Mouse (Mus musculus) myocyte (in vitro differentiated cells): ENCODE results near the gene Piwil1. TPM values are rescaled to one million over a fixed set of nuclear protein-coding genes. Genes with fewer than 3 reads are reported as not detected.

Experiments
- H3K27me3 ChIP-seq: one replicate; pipeline ENCODE4 v1.6.1; 2011; ENCODE audit not compliant: control insufficient read depth, insufficient read depth, insufficient read length
- H3K36me3 ChIP-seq: one replicate; pipeline ENCODE4 v1.6.1; 2011; ENCODE audit not compliant: control insufficient read depth, insufficient read depth
- H3K4me2 ChIP-seq: one replicate; pipeline ENCODE4 v1.6.1; 2011; ENCODE audit warnings: low read depth, control low read depth
- H3K4me3 ChIP-seq: one replicate; pipeline ENCODE4 v1.5.1; 2011; ENCODE audit warnings: mild to moderate bottlenecking, control low read depth, moderate library complexity
- H3K79me2 ChIP-seq: one replicate; pipeline ENCODE4 v1.6.1; 2011; ENCODE audit not compliant: control insufficient read depth, insufficient read depth
- H3ac ChIP-seq: one replicate; pipeline ENCODE4 v1.6.1; 2011; ENCODE audit not compliant: control insufficient read depth, insufficient read length
- CEBPB ChIP-seq: IDR thresholded peaks from 2 replicates; pipeline ENCODE4 v1.6.1; 2011; ENCODE audit warnings: mild to moderate bottlenecking, moderate library complexity; ENCODE audit not compliant: poor library complexity, insufficient read depth, severe bottlenecking
- E2F4 ChIP-seq: IDR thresholded peaks from one replicate; pipeline ENCODE4 v1.6.1; 2011; ENCODE audit warnings: mild to moderate bottlenecking, control low read depth, moderate library complexity; ENCODE audit not compliant: insufficient read depth
- MAX ChIP-seq: IDR thresholded peaks from one replicate; pipeline ENCODE4 v1.6.1; 2011; ENCODE audit warnings: low read depth, mild to moderate bottlenecking, control low read depth
- MYOD1 ChIP-seq, 3 experiments: IDR thresholded peaks; one replicate each; pipeline ENCODE4 v1.6.1; 2011; ENCODE audit warnings: control low read depth in 2 of 3, low read depth in 2 of 3, mild to moderate bottlenecking in 2 of 3, moderate library complexity in 1 of 3; ENCODE audit not compliant: insufficient read length in 2 of 3, control insufficient read depth in 1 of 3
- MYOG ChIP-seq, 3 experiments: IDR thresholded peaks; one replicate each; pipeline ENCODE4 v1.6.1; 2011; ENCODE audit warnings: control low read depth in 2 of 3, low read depth in 2 of 3, mild to moderate bottlenecking in 2 of 3; ENCODE audit not compliant: insufficient read length in 2 of 3, control insufficient read depth in 1 of 3, insufficient read depth in 1 of 3
- POLR2A ChIP-seq: IDR thresholded peaks from one replicate; pipeline ENCODE4 v1.6.1; 2011; ENCODE audit warnings: low read depth, mild to moderate bottlenecking, control low read depth, moderate library complexity; ENCODE audit not compliant: insufficient read length
- POLR2AphosphoS2 ChIP-seq: IDR thresholded peaks from one replicate; pipeline ENCODE4 v1.6.1; 2011; ENCODE audit warnings: low read depth, control low read depth; ENCODE audit not compliant: insufficient read length
- REST ChIP-seq: IDR thresholded peaks from one replicate; pipeline ENCODE4 v1.6.1; 2011; ENCODE audit warnings: mild to moderate bottlenecking, control low read depth, moderate library complexity; ENCODE audit not compliant: insufficient read depth, insufficient read length
- SRF ChIP-seq: IDR thresholded peaks from one replicate; pipeline ENCODE4 v1.6.1; 2011; ENCODE audit warnings: low read depth; ENCODE audit not compliant: control insufficient read depth, insufficient read length
- TCF12 ChIP-seq: IDR thresholded peaks from one replicate; pipeline ENCODE4 v1.6.1; 2011; ENCODE audit warnings: mild to moderate bottlenecking, control low read depth; ENCODE audit not compliant: poor library complexity, insufficient read depth, severe bottlenecking
- TCF3 ChIP-seq: IDR thresholded peaks from one replicate; pipeline ENCODE4 v1.6.1; 2011; ENCODE audit warnings: low read depth, control low read depth; ENCODE audit not compliant: insufficient read length
- USF1 ChIP-seq: IDR thresholded peaks from one replicate; pipeline ENCODE4 v1.6.1; 2011; ENCODE audit warnings: low read depth, mild to moderate bottlenecking, control low read depth, moderate library complexity
- polyA plus RNA-seq: library from polyadenylated mRNA; unstranded; fragments of >200 nt; fragmentation: generic; extraction: Trizol; gene quantifications from one replicate; pipeline ENCODE4 v1.2.1, GENCODE M21; 2012; ENCODE audit warnings: missing spikeins

Piwil1 gene
- polyA plus RNA-seq, 1 experiment: not detected

DNA sequence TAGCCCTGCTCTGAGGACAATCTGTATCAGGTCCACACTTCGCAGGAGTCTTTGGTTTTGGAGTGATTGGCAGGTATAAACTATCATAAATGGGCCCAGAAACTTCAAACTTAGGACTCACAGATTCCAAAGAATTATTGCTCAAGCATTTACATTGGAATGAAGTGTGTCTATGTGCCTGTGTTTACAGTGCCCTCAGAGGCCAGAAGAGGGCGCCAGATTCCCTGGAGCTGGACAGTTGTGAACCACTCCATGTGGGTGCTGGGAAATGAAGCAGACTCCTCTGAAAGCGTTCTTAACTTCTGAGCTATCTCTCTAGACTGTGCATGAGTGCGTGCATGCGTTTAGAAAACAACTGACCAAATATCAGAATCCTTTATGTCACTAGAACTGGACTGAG, 20.9 kb upstream of the Piwil1 start:
- Histone ChIP-seq H3K4me2 (no peak overlapping the region), H3ac (no peak overlapping the region), H3K36me3 (no peaks in the 10 kb centered on the region), H3K27me3 (no peaks in the 10 kb centered on the region), H3K79me2 (no peaks in the 10 kb centered on the region), H3K4me3 (no peak overlapping the region)
- TF ChIP-seq REST: no peak
- TF ChIP-seq SRF: no peak
- no peak for TF ChIP-seq E2F4
- no peak for TF ChIP-seq MYOD1 (IDR thresholded peaks at IDR 0.05; ENCODE audit: control insufficient read depth in 1 of 3, insufficient read length in 2 of 3, low read depth in 2 of 3)
- no peak for TF ChIP-seq USF1
- no peak for TF ChIP-seq TCF3
- no peak for TF ChIP-seq POLR2A
- no peak for TF ChIP-seq POLR2AphosphoS2
- TF ChIP-seq MAX: no peak

DNA sequence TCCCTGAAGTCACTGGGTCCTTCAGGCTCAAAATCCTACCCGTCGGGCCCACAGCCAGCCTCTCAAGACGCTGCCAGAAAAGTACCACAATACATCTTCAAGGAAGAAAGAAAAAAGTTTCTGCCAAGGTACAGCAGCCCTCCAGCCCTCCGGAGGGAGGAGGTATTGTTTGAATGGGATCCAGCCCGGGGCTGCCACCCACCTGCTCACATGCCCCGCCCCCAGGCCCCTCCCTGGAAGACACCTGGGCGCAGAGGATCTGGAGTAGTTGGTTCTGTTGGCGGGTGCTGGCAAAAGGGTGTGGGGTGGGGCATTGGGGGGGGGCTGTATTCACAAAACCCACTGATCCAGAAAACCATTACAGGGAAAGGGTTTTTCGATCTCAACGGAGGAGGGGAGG, 18.1 kb upstream of the Piwil1 start:
- H3K36me3 ChIP-seq: no peaks in the 10 kb centered on the region
- no peak overlapping the region for H3K4me2 ChIP-seq
- no peaks in the 10 kb centered on the region for H3K27me3 ChIP-seq
- H3K79me2 ChIP-seq: no peaks in the 10 kb centered on the region
- H3K4me3 ChIP-seq: no peak overlapping the region
- no peak overlapping the region for H3ac ChIP-seq
- TF ChIP-seq MAX (no peak), MYOD1 (IDR thresholded peaks at IDR 0.05; ENCODE audit: control insufficient read depth in 1 of 3, insufficient read length in 2 of 3, low read depth in 2 of 3) (no peak), E2F4 (no peak), CEBPB (no peak), MYOG (IDR thresholded peaks at IDR 0.05; ENCODE audit: control insufficient read depth in 1 of 3, insufficient read depth in 1 of 3, insufficient read length in 2 of 3, low read depth in 2 of 3) (no peak), POLR2A (no peak), POLR2AphosphoS2 (no peak), TCF12 (no peak), SRF (no peak), REST (no peak), TCF3 (no peak), USF1 (no peak)

DNA sequence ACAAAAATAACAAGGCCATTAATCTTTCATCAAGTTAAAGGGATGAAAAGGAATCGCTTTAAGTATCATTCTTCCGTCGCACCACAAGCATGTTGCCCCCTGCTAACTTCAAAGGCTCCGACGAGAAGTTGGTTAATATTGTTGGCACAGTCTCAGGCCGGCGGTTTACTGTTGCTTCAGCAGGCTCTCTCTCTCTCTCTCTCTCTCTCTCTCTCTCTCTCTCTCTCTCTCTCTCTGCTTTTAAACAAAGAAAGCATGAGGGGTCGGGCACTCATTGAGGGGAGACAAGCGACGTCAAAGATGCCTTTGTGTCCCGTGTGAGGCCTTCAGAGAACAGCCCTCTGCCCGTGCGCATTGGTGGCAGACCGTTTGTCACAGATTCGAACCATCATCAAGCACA, 17.7 kb upstream of the Piwil1 start:
- Histone ChIP-seq H3ac (no peak overlapping the region), H3K4me3 (no peak overlapping the region), H3K27me3 (no peaks in the 10 kb centered on the region), H3K79me2 (no peaks in the 10 kb centered on the region), H3K36me3 (no peaks in the 10 kb centered on the region), H3K4me2 (no peak overlapping the region)
- TF ChIP-seq MYOD1 (IDR thresholded peaks at IDR 0.05; ENCODE audit: control insufficient read depth in 1 of 3, insufficient read length in 2 of 3, low read depth in 2 of 3) (no peak), MYOG (IDR thresholded peaks at IDR 0.05; ENCODE audit: control insufficient read depth in 1 of 3, insufficient read depth in 1 of 3, insufficient read length in 2 of 3, low read depth in 2 of 3) (no peak), POLR2A (no peak), TCF12 (no peak), SRF (no peak), USF1 (no peak), MAX (no peak), TCF3 (no peak), POLR2AphosphoS2 (no peak), E2F4 (no peak), CEBPB (no peak), REST (no peak)

DNA sequence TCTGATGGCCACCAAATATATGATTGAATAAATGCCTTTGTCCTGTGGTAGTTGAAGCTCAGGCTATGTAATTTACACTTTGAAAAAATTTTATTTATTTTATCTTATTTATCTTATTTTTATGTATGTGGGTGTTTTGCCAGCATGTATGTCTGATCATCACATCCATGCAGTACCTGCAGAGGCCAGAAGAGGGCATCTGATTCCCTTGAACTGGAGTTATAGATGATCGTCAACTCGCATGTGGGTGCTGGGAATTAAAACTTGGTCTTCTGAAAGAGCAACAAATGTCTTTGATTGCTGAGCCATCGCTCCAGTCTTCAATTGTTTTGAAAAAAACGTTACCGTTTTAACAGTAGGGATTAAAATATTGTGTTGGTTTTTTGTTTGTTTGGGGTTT, 15.2 kb upstream of the Piwil1 start:
- Histone ChIP-seq H3K79me2 (no peaks in the 10 kb centered on the region), H3K36me3 (no peaks in the 10 kb centered on the region), H3K4me2 (no peak overlapping the region), H3K4me3 (no peak overlapping the region), H3K27me3 (no peaks in the 10 kb centered on the region), H3ac (no peak overlapping the region)
- no peak for TF ChIP-seq MYOD1 (IDR thresholded peaks at IDR 0.05; ENCODE audit: control insufficient read depth in 1 of 3, insufficient read length in 2 of 3, low read depth in 2 of 3)
- TF ChIP-seq POLR2AphosphoS2: no peak
- TF ChIP-seq CEBPB: no peak
- no peak for TF ChIP-seq USF1
- no peak for TF ChIP-seq REST

DNA sequence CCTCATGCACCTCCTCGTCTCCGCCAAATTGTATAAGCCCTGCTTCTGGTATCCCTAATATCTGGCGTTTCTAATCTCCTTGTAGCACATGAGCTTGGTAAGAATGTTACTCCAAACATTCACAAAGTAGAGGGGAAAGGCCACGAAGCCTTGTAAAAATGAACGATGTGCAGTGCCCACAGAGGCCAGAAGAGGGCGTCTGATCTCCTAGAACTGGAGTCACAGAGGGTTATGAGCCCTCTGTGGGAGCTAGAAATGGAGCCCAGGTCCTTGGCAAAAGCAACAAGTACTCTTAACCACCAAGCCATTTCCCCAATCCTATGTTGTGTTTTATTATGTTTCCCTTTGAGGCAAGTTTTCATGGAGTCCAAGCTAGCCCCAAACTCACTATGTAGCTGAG, 8.2 kb upstream of the Piwil1 start:
- no peaks in the 10 kb centered on the region for H3K79me2 ChIP-seq
- no peak overlapping the region for H3ac ChIP-seq
- H3K4me3 ChIP-seq: no peak overlapping the region
- H3K36me3 ChIP-seq: no peaks in the 10 kb centered on the region
- TF ChIP-seq CEBPB (no peak), MYOD1 (IDR thresholded peaks at IDR 0.05; ENCODE audit: control insufficient read depth in 1 of 3, insufficient read length in 2 of 3, low read depth in 2 of 3) (no peak), MYOG (IDR thresholded peaks at IDR 0.05; ENCODE audit: control insufficient read depth in 1 of 3, insufficient read depth in 1 of 3, insufficient read length in 2 of 3, low read depth in 2 of 3) (no peak), POLR2A (no peak), E2F4 (no peak), USF1 (no peak), MAX (no peak)
- H3K27me3 ChIP-seq: no peaks in the 10 kb centered on the region
- H3K4me2 ChIP-seq: no peak overlapping the region
